Mouse (Mus musculus) CD8-positive naive resting alpha-beta T cell, adult 2 months (primary cell): Measurements from ENCODE around the gene Trim33.

Experiments
- DNase-seq, 2 experiments: peaks; one replicate each; pipeline ENCODE4 v3.0.0; 2022; ENCODE audit warnings: low read depth in 2 of 2, low spot score in 2 of 2

Trim33 gene

GRCm38 (mm10) chr3:103354041-103354440 is 74.9 kb downstream of the Trim33 start:
- DNase-seq = no peak

GRCm38 (mm10) chr3:103361150-103361549 is 82.1 kb downstream of the Trim33 start:
- no peak for DNase-seq

GRCm38 (mm10) chr3:103364182-103364945 is 85.3 kb downstream of the Trim33 start:
- DNase-seq = no peak

- no peak for DNase-seq
Observed at GRCm38 (mm10) chr3:103367176-103367970, 88.3 kb downstream of the Trim33 start.

- no peak for DNase-seq
Observed at GRCm38 (mm10) chr3:103368731-103369130, 89.6 kb downstream of the Trim33 start.

- DNase-seq = peak; percentile 57 to 74
Observed at GRCm38 (mm10) chr3:103374028-103374427, 94.9 kb downstream of the Trim33 start.

GRCm38 (mm10) chr3:103375181-103375855 is 96.2 kb downstream of the Trim33 start:
- DNase-seq = no peak

GRCm38 (mm10) chr3:103378018-103378417 is 98.9 kb downstream of the Trim33 start:
- peak in 1 of 2 experiments; percentile 34 for DNase-seq

- no peak for DNase-seq
Observed at GRCm38 (mm10) chr3:103379371-103379770, 100.3 kb downstream of the Trim33 start.

GRCm38 (mm10) chr3:103380814-103381213 is 101.7 kb downstream of the Trim33 start:
- no peak for DNase-seq

- DNase-seq = no peak
Observed at GRCm38 (mm10) chr3:103381441-103381840, 102.3 kb downstream of the Trim33 start.

GRCm38 (mm10) chr3:103382872-103383567 is 103.9 kb downstream of the Trim33 start:
- peak; percentile 88 to 91 for DNase-seq

GRCm38 (mm10) chr3:103384486-103384885 is 105.4 kb downstream of the Trim33 start:
- no peak for DNase-seq

GRCm38 (mm10) chr3:103384949-103385348 is 105.9 kb downstream of the Trim33 start:
- peak; percentile 48 to 55 for DNase-seq

- DNase-seq = peak; percentile 59 to 69
Observed at GRCm38 (mm10) chr3:103385383-103386291, 106.5 kb downstream of the Trim33 start.

- peak; percentile 84 to 89 for DNase-seq
Observed at GRCm38 (mm10) chr3:103386292-103387031, 107.4 kb downstream of the Trim33 start.

GRCm38 (mm10) chr3:103392613-103393258 is 113.6 kb downstream of the Trim33 start:
- peak in 1 of 2 experiments; percentile 37 for DNase-seq

- DNase-seq = peak in 1 of 2 experiments; percentile 33
Observed at GRCm38 (mm10) chr3:103393283-103394060, 114.4 kb downstream of the Trim33 start.
